Mouse (Mus musculus): Measurements from ENCODE around the gene Gm21680. TPM values are rescaled to one million over a fixed set of nuclear protein-coding genes. Genes with fewer than 3 reads are reported as not detected.
"Not testable (repeated sequence)": the region's sequence is repeated elsewhere in the genome, so short reads cannot be mapped to it uniquely, and the experiment has no call there.

The Gm21680 gene
- polyA plus RNA-seq (2021) = not detected

DNA sequence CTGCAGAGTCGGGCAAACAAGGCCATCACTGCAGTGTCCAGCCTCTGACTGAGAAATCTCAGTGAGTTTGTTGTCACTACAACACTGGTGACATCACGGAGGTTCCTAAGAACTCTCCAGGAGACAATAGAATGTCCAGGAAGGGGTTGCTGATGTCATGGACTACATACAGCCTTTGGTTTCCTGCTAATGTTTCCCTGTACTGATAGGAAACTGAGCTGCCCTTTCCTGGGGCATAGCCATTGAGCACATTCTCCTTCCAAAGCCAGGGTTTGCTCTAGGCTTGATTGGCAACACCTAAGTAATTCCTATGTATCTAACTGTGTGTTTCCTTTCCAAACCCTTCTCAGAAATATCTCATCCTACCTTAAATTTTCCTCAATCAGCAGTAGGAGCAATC is at the start of gene Gm21680:
Gm21680 (minus strand) TSS at position 101 of the 400 bp plus-strand sequence.
- POLR2A ChIA-PET; ATAC-seq; CTCF ChIA-PET; H3K27me3 ChIP-seq; in situ Hi-C loops (cut with MboI; ENCODE audit: low pct_unique_long_range_greater_than_20kb); DNase-seq (ENCODE audit: low read depth, low spot score): not testable (repeated sequence)

DNA sequence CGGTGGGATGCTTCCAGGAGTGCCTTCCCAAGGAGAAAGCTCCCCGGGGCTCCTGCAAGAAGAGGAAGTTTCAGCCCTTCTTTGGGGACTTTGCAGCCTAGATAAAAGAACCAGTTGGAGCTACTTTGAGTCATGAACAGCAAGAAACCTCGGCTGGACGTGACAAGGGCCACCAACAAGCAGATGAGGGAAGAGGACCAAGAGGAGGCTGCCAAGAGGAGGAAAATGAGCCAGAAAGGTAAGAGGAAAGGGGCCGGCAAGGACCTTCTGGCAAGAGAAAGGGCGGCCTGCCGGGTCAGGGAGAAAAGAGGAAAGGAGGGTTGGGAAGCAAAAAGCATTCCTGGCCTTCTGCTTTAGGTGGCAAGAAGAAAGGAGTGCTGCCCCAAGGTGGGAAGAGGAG is 35.2 kb upstream of the Gm21680 start:
- POLR2A ChIA-PET; DNase-seq (ENCODE audit: low read depth, low spot score); H3K27me3 ChIP-seq; ATAC-seq; in situ Hi-C loops (cut with MboI; ENCODE audit: low pct_unique_long_range_greater_than_20kb); CTCF ChIA-PET: not testable (repeated sequence)

DNA sequence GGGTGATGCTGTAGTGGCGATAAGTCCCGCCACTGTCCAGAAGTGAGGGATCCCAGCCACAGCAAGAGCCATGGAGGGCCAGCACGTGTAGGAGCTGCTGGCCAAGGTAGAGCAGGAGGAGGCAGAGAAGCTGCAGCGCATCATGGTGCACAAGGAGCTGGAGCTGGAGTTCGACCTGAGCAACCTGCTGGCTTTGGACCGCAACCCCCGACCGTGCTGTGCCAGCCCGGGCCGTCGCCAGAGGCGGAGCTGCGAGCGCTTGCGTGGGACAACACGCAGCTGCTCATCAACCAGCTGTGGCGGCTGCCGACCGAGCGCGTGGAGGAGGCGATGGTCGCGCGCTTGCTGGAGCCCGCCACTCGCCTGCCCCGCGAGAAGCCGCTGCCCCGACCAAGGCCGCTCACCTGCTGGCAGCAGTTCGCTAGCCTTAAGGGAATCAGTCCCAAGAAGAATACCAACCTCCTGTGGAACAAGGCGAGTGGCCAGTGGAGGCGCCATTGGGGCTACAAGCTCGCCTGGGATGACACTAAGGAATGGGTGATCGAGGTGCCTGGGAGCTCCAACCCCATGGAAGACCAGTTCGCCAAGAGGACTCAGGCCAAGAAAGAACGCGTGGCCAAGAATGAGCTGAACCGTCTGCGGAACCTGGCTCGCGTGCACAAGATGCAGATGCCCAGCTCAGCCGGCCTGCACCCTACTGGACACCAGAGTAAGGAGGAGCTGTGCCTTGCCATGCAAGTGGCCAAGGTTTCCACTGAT is 34.7 kb upstream of the Gm21680 start:
- ATAC-seq; H3K27me3 ChIP-seq; CTCF ChIA-PET; in situ Hi-C loops (cut with MboI; ENCODE audit: low pct_unique_long_range_greater_than_20kb); DNase-seq (ENCODE audit: low read depth, low spot score); POLR2A ChIA-PET: not testable (repeated sequence)

DNA sequence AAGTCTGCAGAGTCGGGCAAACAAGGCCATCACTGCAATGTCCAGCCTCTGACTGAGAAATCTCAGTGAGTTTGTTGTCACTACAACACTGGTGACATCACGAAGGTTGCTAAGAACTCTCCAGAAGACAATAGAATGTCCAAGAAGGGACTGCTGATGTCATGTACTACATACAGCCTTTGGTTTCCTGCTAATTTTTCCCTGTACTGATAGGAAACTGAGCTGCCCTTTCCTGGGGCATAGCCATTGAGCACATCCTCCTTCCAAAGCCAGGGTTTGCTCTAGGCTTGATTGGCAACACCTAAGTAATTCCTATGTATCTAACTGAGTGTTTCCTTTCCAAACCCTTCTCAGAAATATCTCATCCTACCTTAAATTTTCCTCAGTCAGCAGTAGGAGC is 32.2 kb upstream of the Gm21680 start, which contains the start of gene Gm1979:
Gm1979 (minus strand) TSS at position 101 of the 400 bp plus-strand sequence.
- ATAC-seq; DNase-seq (ENCODE audit: low read depth, low spot score); POLR2A ChIA-PET; H3K27me3 ChIP-seq; in situ Hi-C loops (cut with MboI; ENCODE audit: low pct_unique_long_range_greater_than_20kb); CTCF ChIA-PET: not testable (repeated sequence)

DNA sequence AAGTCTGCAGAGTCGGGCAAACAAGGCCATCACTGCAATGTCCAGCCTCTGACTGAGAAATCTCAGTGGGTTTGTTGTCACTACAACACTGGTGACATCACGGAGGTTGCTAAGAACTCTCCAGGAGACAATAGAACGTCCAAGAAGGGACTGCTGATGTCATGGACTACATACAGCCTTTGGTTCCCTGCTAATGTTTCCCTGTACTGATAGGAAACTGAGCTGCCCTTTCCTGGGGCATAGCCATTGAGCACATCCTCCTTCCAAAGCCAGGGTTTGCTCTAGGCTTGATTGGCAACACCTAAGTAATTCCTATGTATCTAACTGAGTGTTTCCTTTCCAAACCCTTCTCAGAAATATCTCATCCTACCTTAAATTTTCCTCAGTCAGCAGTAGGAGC is 16.1 kb upstream of the Gm21680 start, which contains the start of gene Gm21698:
Gm21698 (minus strand) TSS at position 101 of the 400 bp plus-strand sequence.
- ATAC-seq; DNase-seq (ENCODE audit: low read depth, low spot score); H3K27me3 ChIP-seq; POLR2A ChIA-PET; CTCF ChIA-PET; in situ Hi-C loops (cut with MboI; ENCODE audit: low pct_unique_long_range_greater_than_20kb): not testable (repeated sequence)

DNA sequence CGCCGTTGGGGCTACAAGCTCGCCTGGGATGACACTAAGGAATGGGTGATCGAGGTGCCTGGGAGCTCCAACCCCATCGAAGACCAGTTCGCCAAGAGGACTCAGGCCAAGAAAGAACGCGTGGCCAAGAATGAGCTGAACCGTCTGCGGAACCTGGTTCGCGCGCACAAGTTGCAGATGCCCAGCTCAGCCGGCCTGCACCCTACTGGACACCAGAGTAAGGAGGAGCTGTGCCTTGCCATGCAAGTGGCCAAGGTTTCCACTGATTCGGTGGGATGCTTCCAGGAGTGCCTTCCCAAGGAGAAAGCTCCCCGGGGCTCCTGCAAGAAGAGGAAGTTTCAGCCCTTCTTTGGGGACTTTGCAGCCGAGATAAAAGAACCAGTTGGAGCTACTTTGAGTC is 15.4 kb downstream of the Gm21680 start:
- ATAC-seq; CTCF ChIA-PET; in situ Hi-C loops (cut with MboI; ENCODE audit: low pct_unique_long_range_greater_than_20kb); POLR2A ChIA-PET; H3K27me3 ChIP-seq; DNase-seq (ENCODE audit: low read depth, low spot score): not testable (repeated sequence)

DNA sequence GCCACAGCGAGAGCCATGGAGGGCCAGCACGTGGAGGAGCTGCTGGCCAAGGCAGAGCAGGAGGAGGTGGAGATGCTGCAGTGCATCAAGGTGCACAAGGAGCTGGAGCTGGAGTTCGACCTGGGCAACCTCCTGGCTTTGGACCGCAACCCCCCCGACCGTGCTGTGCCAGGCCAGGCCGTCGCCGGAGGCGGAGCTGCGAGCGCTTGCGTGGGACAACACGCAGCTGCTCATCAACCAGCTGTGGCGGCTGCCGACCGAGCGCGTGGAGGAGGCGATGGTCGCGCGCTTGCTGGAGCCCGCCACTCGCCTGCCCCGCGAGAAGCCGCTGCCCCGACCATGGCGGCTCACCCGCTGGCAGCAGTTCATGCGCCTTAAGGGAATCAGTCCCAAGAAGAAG is 15.9 kb downstream of the Gm21680 start:
- CTCF ChIA-PET; H3K27me3 ChIP-seq; POLR2A ChIA-PET; in situ Hi-C loops (cut with MboI; ENCODE audit: low pct_unique_long_range_greater_than_20kb); DNase-seq (ENCODE audit: low read depth, low spot score); ATAC-seq: not testable (repeated sequence)

DNA sequence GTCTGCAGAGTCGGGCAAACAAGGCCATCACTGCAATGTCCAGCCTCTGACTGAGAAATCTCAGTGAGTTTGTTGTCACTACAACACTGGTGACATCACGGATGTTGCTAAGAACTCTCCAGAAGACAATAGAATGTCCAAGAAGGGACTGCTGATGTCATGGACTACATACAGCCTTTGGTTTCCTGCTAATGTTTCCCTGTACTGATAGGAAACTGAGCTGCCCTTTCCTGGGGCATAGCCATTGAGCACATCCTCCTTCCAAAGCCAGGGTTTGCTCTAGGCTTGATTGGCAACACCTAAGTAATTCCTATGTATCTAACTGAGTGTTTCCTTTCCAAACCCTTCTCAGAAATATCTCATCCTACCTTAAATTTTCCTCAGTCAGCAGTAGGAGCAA is 18.1 kb downstream of the Gm21680 start, which contains the start of gene Gm21671:
Gm21671 (minus strand) TSS at position 101 of the 400 bp plus-strand sequence.
- ATAC-seq; POLR2A ChIA-PET; CTCF ChIA-PET; DNase-seq (ENCODE audit: low read depth, low spot score); H3K27me3 ChIP-seq; in situ Hi-C loops (cut with MboI; ENCODE audit: low pct_unique_long_range_greater_than_20kb): not testable (repeated sequence)

DNA sequence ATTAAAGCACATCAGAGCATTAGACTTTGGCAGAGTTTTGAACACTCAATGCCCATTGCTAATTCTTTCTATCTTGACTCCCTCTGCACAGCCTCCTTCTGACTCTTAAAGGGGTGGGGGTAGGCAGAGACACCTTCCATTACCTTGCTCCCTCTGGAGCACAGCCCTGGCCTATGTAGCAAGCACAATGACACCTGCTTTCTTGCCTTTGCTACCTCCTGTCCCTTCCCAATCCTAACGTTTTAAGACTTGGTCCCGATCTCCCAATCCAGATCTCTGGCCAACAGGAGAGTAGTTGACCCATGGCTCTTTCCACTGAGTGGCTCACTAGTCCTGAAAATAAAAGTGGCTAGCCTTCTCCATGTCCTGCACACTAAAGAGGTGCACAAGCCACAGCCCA is 27.1 kb downstream of the Gm21680 start:
- ATAC-seq; CTCF ChIA-PET; POLR2A ChIA-PET; DNase-seq (ENCODE audit: low read depth, low spot score); H3K27me3 ChIP-seq; in situ Hi-C loops (cut with MboI; ENCODE audit: low pct_unique_long_range_greater_than_20kb): not testable (repeated sequence)

DNA sequence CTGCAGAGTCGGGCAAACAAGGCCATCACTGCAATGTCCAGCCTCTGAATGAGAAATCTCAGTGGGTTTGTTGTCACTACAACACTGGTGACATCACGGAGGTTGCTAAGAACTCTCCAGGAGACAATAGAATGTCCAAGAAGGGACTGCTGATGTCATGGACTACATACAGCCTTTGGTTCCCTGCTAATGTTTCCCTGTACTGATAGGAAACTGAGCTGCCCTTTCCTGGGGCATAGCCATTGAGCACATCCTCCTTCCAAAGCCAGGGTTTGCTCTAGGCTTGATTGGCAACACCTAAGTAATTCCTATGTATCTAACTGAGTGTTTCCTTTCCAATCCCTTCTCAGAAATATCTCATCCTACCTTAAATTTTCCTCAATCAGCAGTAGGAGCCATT is 30.2 kb downstream of the Gm21680 start, which contains the start of gene Gm21663:
Gm21663 (minus strand) TSS at position 101 of the 400 bp plus-strand sequence.
- POLR2A ChIA-PET; in situ Hi-C loops (cut with MboI; ENCODE audit: low pct_unique_long_range_greater_than_20kb); DNase-seq (ENCODE audit: low read depth, low spot score); H3K27me3 ChIP-seq; ATAC-seq; CTCF ChIA-PET: not testable (repeated sequence)

Other genes with a start within 250 kb of the Gm21680 start
- 0.35 TPM for gene Actr3b, start 212.7 kb downstream of the Gm21680 start, polyA plus RNA-seq (2021)
- not detected for gene Gm21663, start 30.3 kb downstream of the Gm21680 start, polyA plus RNA-seq (2021)
- not detected for gene Gm21671, start 18.2 kb downstream of the Gm21680 start, polyA plus RNA-seq (2021)
- gene Gm21698, start 16.0 kb upstream of the Gm21680 start, polyA plus RNA-seq (2021) = not detected
- not detected for gene Gm1979, start 32.1 kb upstream of the Gm21680 start, polyA plus RNA-seq (2021)
- gene Gm5862, start 50.3 kb upstream of the Gm21680 start, polyA plus RNA-seq (2021) = not detected
- gene Speer4a, start 66.9 kb upstream of the Gm21680 start, polyA plus RNA-seq (2021) = not detected
- gene Gm7347, start 85.9 kb upstream of the Gm21680 start, polyA plus RNA-seq (2021) = not detected
- not detected for gene Gm10471, start 116.6 kb upstream of the Gm21680 start, polyA plus RNA-seq (2021)
- gene 5031410I06Rik, start 132.7 kb upstream of the Gm21680 start, polyA plus RNA-seq (2021) = not detected
- not detected for gene Gm10220, start 148.8 kb upstream of the Gm21680 start, polyA plus RNA-seq (2021)

All from Patski (cell line).